Mouse (Mus musculus): ENCODE measurements at regions not wholly inside any gene's neighbourhood (a gene's known extent, or its start where the extent isn't known, plus 50 kb on each side); places are given as distances from the start of the nearest gene placed in this dataset.

DNA sequence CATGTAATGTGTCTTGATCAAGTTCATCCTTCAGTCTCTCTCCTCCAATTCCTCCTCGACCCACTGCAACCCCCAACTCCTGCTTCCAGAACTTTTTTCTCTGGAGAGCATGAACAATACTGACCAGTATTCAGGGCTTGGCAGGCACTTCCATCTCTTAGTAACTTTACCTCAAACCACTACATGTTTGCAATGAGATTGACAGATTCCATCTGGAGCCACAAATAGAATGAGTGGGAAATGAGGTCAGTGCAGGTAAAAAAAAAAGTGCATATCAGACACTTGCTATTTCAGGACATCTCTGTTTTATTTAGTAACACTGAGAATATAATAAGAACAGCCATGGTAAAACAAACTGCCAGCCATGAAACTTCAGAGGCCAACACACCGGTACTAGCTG is 94.5 kb upstream of the Ifne start:
- Histone ChIP-seq H3K9ac (no peak overlapping the region), H3K4me3 (replicated peaks) (no peak overlapping the region), H3K9me3 (replicated peaks) (no peaks in the 10 kb centered on the region), H3K27me3 (no peaks in the 10 kb centered on the region), H3K4me1 (no peaks in the 10 kb centered on the region), H3K4me2 (replicated peaks) (no peak overlapping the region), H3K36me3 (no peaks in the 10 kb centered on the region), H3K27ac (replicated peaks) (no peak overlapping the region)
- no peak for ATAC-seq (ENCODE audit: insufficient number of reproducible peaks, low FRiP score, low TSS enrichment, low read depth)
- 73% methylated on average over 2 of the region's 2 CpGs for WGBS

DNA sequence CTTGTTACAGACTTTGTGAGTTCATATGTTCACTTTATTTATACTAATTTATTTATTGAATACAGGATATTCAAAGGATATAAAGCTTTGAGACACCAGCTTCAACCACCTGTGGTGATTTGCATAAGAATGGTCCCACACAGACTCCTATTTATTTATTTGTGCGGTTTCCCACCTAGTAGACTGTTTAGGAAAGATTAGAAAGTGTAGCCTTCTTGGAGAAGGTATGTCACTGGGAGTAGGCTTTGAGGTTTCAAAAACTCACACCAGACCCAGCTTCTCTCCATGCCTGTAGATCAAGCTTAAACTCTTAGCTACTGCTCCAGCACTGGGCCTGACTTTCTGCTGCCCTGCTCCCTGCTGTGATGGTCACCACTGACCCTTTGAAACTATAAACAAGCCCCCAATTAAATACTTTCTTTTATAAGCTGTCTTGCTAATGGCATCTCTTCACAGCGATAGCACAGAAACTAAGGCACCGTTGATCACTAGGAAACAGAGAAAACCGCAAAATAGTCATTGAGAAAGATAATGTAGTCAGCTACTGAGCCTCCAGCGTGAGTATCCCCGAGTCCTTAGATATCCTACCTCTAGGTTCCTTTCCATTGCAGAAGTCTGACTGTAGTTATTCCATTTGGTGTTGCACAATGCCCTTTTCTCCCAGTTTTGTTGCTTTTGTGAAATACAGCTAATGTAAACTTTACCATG is 89.3 kb upstream of the Ifne start:
- no peaks in the 10 kb centered on the region for H3K27me3 ChIP-seq
- no peak overlapping the region for H3K27ac ChIP-seq (replicated peaks)
- no peak for ATAC-seq (ENCODE audit: insufficient number of reproducible peaks, low FRiP score, low TSS enrichment, low read depth)
- H3K9me3 ChIP-seq (replicated peaks), result no peaks in the 10 kb centered on the region
- no peak overlapping the region for H3K9ac ChIP-seq
- 65% methylated on average over 6 of the region's 6 CpGs for WGBS
- H3K4me1 ChIP-seq, result no peaks in the 10 kb centered on the region
- no peak overlapping the region for H3K4me2 ChIP-seq (replicated peaks)
- no peaks in the 10 kb centered on the region for H3K36me3 ChIP-seq
- no peak overlapping the region for H3K4me3 ChIP-seq (replicated peaks)

DNA sequence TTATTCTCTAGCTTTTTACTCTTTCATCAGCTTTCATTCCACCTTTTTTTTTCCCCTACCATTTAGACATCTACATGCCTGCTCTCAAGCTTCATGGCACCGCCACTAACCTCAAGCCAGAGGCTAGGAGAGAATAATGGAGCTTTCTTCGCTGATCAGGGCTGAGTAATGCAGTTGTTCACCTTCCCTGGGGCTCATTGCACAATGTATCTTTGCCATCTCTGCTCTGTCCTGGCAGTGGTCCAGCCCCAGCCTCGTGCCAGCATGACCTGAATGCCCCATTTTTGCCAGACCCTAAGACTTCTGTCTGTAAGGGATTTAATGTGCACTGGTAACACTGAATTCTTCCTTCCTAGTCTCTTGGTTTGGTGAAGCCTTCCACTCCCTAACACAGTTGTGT is 79.6 kb upstream of the Ifne start:
- Histone ChIP-seq H3K27me3 (no peaks in the 10 kb centered on the region), H3K4me2 (replicated peaks) (no peak overlapping the region), H3K9me3 (replicated peaks) (no peaks in the 10 kb centered on the region), H3K36me3 (no peaks in the 10 kb centered on the region), H3K9ac (no peak overlapping the region), H3K4me1 (no peaks in the 10 kb centered on the region), H3K27ac (replicated peaks) (no peak overlapping the region), H3K4me3 (replicated peaks) (no peak overlapping the region)
- ATAC-seq (ENCODE audit: insufficient number of reproducible peaks, low FRiP score, low TSS enrichment, low read depth), result no peak
- 39% methylated on average over 3 of the region's 3 CpGs for WGBS

DNA sequence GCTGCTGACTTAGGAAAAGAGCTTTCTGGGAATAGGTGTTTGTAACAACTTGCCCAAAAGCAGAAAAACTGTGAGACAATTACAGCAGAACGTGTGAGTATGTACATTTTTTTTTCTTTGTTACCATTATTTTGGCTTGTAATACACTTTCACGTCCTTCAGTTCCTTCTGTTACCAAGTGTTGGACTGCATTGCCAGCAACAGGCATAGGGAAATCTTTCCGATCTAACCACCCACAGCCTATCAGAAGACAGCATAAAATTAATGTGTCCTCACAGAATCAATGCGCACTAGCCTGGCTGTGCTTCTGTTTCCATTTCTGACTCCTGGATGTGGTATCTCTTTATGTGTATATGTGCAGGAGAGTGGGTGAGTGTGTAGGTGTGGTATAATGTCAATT is 76.6 kb upstream of the Ifne start:
- no peak overlapping the region for H3K9ac ChIP-seq
- WGBS, result 55% methylated on average over 4 of the region's 4 CpGs
- H3K36me3 ChIP-seq, result no peaks in the 10 kb centered on the region
- H3K27ac ChIP-seq (replicated peaks), result no peak overlapping the region
- H3K4me3 ChIP-seq (replicated peaks), result no peak overlapping the region
- no peak for ATAC-seq (ENCODE audit: insufficient number of reproducible peaks, low FRiP score, low TSS enrichment, low read depth)
- H3K4me1 ChIP-seq, result no peaks in the 10 kb centered on the region
- no peaks in the 10 kb centered on the region for H3K27me3 ChIP-seq
- no peak overlapping the region for H3K4me2 ChIP-seq (replicated peaks)
- no peaks in the 10 kb centered on the region for H3K9me3 ChIP-seq (replicated peaks)

DNA sequence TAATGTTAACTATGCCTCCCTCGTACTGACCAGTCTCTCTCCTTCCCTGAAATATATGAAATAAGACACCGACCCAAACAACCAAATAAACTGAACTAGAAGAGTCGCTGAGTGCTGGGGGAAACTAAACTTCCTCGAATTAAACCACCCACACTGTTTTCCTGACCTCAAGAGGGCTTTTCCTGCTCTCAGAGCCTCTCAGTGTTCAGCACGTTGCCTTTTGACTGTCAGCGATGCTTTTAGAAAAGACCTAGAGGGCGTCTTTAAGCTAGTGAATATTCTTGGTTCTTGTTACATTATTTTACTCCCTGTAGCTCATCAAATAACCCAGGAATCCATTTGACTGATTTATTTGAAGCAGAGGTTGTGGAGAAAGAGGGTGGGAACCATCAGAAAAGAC is 76.2 kb upstream of the Ifne start:
- 15% methylated on average over 7 of the region's 7 CpGs for WGBS
- Histone ChIP-seq H3K9ac (no peak overlapping the region), H3K4me2 (replicated peaks) (no peak overlapping the region), H3K4me1 (no peaks in the 10 kb centered on the region), H3K4me3 (replicated peaks) (no peak overlapping the region), H3K27ac (replicated peaks) (no peak overlapping the region), H3K36me3 (no peaks in the 10 kb centered on the region), H3K27me3 (no peaks in the 10 kb centered on the region), H3K9me3 (replicated peaks) (no peaks in the 10 kb centered on the region)
- ATAC-seq (ENCODE audit: insufficient number of reproducible peaks, low FRiP score, low TSS enrichment, low read depth), result no peak

DNA sequence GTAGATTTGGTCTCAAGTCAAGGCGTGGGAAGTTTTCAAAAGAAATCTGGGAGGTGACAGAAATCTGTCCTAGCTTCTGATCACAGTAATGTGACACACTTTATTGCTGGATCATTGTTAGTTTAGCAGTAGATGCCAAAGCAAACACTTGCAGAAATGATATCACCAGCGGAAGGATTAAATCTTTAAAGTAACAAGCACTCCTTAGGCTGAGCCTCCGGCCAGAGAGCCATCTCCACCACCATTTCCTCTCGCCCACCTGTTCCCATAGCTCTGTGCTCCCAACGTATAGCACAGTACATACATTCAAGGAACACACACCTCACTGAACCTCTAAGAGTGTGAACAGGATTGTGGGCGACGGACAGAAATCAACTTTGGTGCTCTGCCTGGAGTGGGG is 75.6 kb upstream of the Ifne start:
- WGBS, result 75% methylated on average over 7 of the region's 7 CpGs
- no peaks in the 10 kb centered on the region for H3K36me3 ChIP-seq
- no peaks in the 10 kb centered on the region for H3K27me3 ChIP-seq
- no peak overlapping the region for H3K9ac ChIP-seq
- H3K4me1 ChIP-seq, result no peaks in the 10 kb centered on the region
- no peaks in the 10 kb centered on the region for H3K9me3 ChIP-seq (replicated peaks)
- no peak overlapping the region for H3K27ac ChIP-seq (replicated peaks)
- no peak overlapping the region for H3K4me3 ChIP-seq (replicated peaks)
- ATAC-seq (ENCODE audit: insufficient number of reproducible peaks, low FRiP score, low TSS enrichment, low read depth), result no peak
- H3K4me2 ChIP-seq (replicated peaks), result no peak overlapping the region

DNA sequence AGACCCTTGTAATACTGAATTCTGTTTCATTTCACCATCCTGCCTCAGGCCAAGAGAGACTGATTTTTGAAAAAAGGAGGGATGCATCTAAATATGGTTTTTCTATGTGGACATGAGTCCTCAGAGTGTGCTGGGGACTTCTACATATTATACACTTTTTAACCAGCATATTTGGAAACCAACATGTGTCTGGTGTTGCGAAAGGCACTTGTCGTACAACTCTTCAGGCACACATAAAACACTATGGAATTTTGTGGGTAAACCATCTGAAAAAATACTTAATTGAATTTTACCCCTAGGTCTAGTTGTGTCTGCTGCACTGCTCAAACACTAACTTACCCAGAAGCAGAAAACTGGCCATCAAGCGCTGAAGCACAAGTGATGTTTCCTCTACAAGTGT is 74.0 kb upstream of the Ifne start:
- Histone ChIP-seq H3K27me3 (no peaks in the 10 kb centered on the region), H3K27ac (replicated peaks) (no peak overlapping the region), H3K9ac (no peak overlapping the region), H3K9me3 (replicated peaks) (no peaks in the 10 kb centered on the region), H3K4me1 (no peaks in the 10 kb centered on the region), H3K4me3 (replicated peaks) (no peak overlapping the region), H3K36me3 (no peaks in the 10 kb centered on the region), H3K4me2 (replicated peaks) (no peak overlapping the region)
- ATAC-seq (ENCODE audit: insufficient number of reproducible peaks, low FRiP score, low TSS enrichment, low read depth), result no peak
- 76% methylated on average over 3 of the region's 3 CpGs for WGBS

DNA sequence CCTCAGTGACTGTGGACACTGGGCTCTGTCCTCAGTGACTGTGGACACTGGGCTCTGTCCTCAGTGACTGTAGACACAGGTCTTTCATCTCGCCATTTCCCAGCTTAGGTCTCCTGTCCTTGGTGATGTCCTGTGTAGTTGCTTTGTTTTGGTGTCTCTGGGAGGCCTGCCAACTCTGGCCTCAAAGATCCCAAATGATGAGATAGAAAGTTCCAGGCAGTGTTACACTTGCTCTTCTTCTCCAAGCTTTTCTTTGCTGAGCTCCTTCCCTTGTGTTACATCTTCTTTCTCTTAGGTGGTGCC is 71.0 kb upstream of the Ifne start:
- no peak overlapping the region for H3K4me3 ChIP-seq (replicated peaks)
- H3K27ac ChIP-seq (replicated peaks), result no peak overlapping the region; the same call in 1 of the 2 replicates
- H3K36me3 ChIP-seq, result no peaks in the 10 kb centered on the region
- no peaks in the 10 kb centered on the region for H3K4me1 ChIP-seq
- H3K9me3 ChIP-seq (replicated peaks), result no peaks in the 10 kb centered on the region
- H3K4me2 ChIP-seq (replicated peaks), result no peak overlapping the region
- ATAC-seq (ENCODE audit: insufficient number of reproducible peaks, low FRiP score, low TSS enrichment, low read depth), result no peak
- H3K27me3 ChIP-seq, result no peaks in the 10 kb centered on the region
- no peak overlapping the region for H3K9ac ChIP-seq
- 75% methylated on average over 1 of the region's 1 CpGs for WGBS

DNA sequence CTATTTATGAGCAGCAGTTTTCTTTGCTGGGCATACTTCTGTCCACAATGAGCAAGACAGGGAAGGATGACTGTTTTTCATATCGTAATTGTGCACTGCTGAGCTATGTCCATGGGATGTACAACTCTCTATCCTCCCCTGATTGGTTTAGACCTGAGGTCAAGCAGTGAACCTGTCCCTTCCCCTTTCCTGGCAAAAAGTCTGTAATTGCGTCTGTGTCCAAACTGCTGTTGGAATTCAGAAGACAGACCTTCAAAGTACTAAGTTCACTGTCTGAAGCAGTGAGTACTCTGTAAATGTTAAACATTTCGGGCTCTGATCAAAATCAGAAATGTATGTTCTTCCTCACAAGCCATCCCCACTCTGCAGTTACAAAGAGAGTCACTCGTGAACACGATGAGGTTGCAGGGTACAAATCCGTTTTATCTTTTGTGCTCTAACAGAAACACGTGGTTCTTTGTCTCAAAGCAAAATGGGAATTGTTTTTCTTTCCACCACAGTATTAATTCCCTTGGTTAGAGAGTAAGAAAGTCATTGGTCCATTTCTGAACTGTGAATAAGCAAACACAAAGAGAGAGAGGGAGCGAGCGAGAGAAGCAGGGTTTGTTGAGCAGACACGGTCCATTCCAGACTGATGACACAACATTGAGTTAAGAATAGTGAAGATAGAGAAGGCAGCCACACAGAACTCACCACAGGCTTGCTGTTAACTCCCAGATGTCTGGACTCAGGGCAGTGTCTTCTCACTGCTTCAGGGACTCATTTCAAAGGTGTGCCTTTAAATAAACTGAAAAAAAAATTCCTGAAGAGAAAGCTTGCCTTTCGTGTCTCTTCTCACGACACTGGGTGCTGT is 70.4 kb upstream of the Ifne start:
- peak; percentile 43; the same call in 1 of the 2 replicates for ATAC-seq (ENCODE audit: insufficient number of reproducible peaks, low FRiP score, low TSS enrichment, low read depth)
- Histone ChIP-seq H3K9ac (no peak overlapping the region), H3K27me3 (no peaks in the 10 kb centered on the region), H3K4me1 (no peaks in the 10 kb centered on the region), H3K4me2 (replicated peaks) (no peak overlapping the region), H3K36me3 (no peaks in the 10 kb centered on the region), H3K4me3 (replicated peaks) (no peak overlapping the region), H3K9me3 (replicated peaks) (no peaks in the 10 kb centered on the region), H3K27ac (replicated peaks) (no peak overlapping the region; the same call in 1 of the 2 replicates)
- WGBS, result 51% methylated on average over 12 of the region's 12 CpGs

DNA sequence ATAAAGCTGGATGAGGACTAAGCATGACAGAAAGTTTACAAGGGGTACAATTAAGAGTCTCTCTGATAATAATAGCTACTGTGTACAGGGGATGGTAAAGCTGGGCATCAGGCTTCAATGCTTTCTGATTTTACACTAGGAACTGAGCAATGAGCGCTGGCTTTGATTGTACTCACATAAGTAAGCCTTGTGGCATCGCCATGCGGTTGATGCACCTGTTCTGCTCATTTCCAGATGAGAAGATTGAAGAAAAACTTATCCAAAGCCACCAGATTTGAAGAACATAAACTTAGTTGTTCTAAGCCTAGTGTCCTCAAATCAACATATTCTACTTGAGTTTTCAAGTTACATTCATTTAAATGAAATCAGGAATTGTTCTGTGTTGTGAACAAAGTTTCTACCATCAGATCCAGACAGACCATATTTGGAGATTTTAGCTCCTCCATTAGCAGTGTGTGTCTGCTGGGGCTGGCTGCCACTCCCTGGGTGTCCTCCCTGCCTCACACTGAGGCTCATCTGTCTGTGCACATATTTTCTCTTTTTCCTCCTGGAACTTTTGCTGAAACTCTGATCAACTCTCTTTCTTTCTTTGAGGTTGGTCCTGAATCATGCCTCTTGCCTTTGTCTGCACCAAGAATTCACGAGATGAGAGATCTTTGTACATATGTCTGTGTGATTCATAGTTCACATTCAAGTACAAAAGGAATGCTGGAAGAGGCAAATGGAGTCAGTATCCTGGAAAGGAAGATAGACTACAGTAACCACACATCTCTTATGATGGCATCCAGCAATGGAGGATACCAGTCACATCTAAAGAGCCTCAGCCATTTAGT is 68.2 kb upstream of the Ifne start:
- Histone ChIP-seq H3K4me1 (no peaks in the 10 kb centered on the region), H3K36me3 (no peaks in the 10 kb centered on the region), H3K9ac (no peak overlapping the region), H3K27me3 (no peaks in the 10 kb centered on the region), H3K9me3 (replicated peaks) (no peaks in the 10 kb centered on the region), H3K4me2 (replicated peaks) (no peak overlapping the region), H3K27ac (replicated peaks) (no peak overlapping the region), H3K4me3 (replicated peaks) (no peak overlapping the region)
- no peak for ATAC-seq (ENCODE audit: insufficient number of reproducible peaks, low FRiP score, low TSS enrichment, low read depth)
- 83% methylated on average over 4 of the region's 4 CpGs for WGBS

DNA sequence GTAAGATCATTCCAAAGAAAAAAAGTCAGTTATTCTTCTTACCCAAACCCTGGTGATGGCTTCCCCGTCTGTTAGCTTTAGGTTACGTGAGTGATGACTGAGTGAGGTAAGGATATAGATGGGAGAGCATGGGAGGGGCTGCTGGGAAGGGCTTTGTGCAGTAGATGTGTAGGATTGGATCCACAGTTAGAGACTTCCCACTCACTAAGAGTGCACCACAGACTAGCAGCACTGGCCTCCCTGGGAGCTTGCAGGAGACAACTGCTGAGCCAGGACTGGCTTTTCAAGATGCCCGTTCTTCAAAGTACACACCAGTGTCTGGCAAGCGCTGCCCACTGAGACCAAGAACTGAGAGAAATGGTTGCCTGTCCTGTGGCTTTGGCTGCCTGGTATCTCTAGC is 62.0 kb upstream of the Ifne start:
- Histone ChIP-seq H3K27me3 (peaks cover 24% of the 10 kb centered on the region), H3K9ac (no peak overlapping the region), H3K9me3 (replicated peaks) (no peaks in the 10 kb centered on the region), H3K27ac (replicated peaks) (no peak overlapping the region), H3K4me2 (replicated peaks) (no peak overlapping the region), H3K36me3 (no peaks in the 10 kb centered on the region), H3K4me3 (replicated peaks) (no peak overlapping the region), H3K4me1 (peaks cover 8% of the 10 kb centered on the region)
- no peak for ATAC-seq (ENCODE audit: insufficient number of reproducible peaks, low FRiP score, low TSS enrichment, low read depth)
- 67% methylated on average over 4 of the region's 4 CpGs for WGBS

Data from embryonic facial prominence, embryonic 15.5 days (tissue).